Mouse (Mus musculus): ENCODE measurements around the gene Stx1b. TPM values are rescaled to one million over a fixed set of nuclear protein-coding genes. Genes with fewer than 3 reads are reported as not detected.

Gene Stx1b
- polyA plus RNA-seq, 1 experiment from 2014 or later = 8.1 TPM

Other genes starting within 250 kb of the Stx1b start
- 12.2 and 12.8 TPM in 2 replicates for gene Ccdc189, start 236.0 kb downstream of the Stx1b start, polyA plus RNA-seq (2014; fragmentation: Nextera tagmentation; extraction: Ambion mirVana)
- gene Rnf40, start 235.8 kb downstream of the Stx1b start, polyA plus RNA-seq (2014; fragmentation: Nextera tagmentation; extraction: Ambion mirVana) = 45.3 and 50.9 TPM in 2 replicates
- gene Zfp629, start 208.8 kb downstream of the Stx1b start, polyA plus RNA-seq (2014; fragmentation: Nextera tagmentation; extraction: Ambion mirVana) = 34.5 and 37.9 TPM in 2 replicates
- 54.5 and 55.5 TPM in 2 replicates for gene Bcl7c, start 115.6 kb downstream of the Stx1b start, polyA plus RNA-seq (2014; fragmentation: Nextera tagmentation; extraction: Ambion mirVana)
- gene Ctf1, start 111.8 kb downstream of the Stx1b start, polyA plus RNA-seq (2014; fragmentation: Nextera tagmentation; extraction: Ambion mirVana) = 6.0 and 8.8 TPM in 2 replicates
- 0.18 TPM in 1 of 2 replicates, not detected in the other for gene Ctf2, start 92.4 kb downstream of the Stx1b start, polyA plus RNA-seq (2014; fragmentation: Nextera tagmentation; extraction: Ambion mirVana)
- 6.7 and 7.7 TPM in 2 replicates for gene Fbxl19, start 80.0 kb downstream of the Stx1b start, polyA plus RNA-seq (2014; fragmentation: Nextera tagmentation; extraction: Ambion mirVana)
- gene Orai3, start 54.7 kb downstream of the Stx1b start, polyA plus RNA-seq (2014; fragmentation: Nextera tagmentation; extraction: Ambion mirVana) = 5.5 and 6.5 TPM in 2 replicates
- 27.2 and 28.5 TPM in 2 replicates for gene Setd1a, start 47.9 kb downstream of the Stx1b start, polyA plus RNA-seq (2014; fragmentation: Nextera tagmentation; extraction: Ambion mirVana)
- not detected in 2 replicates for gene Gm49388, start 38.9 kb downstream of the Stx1b start, polyA plus RNA-seq (2014; fragmentation: Nextera tagmentation; extraction: Ambion mirVana)
- 7.1 and 8.3 TPM in 2 replicates for gene Hsd3b7, start 23.9 kb downstream of the Stx1b start, polyA plus RNA-seq (2014; fragmentation: Nextera tagmentation; extraction: Ambion mirVana)
- 10.4 and 10.7 TPM in 2 replicates for gene Stx4a, start 255 bp downstream of the Stx1b start, polyA plus RNA-seq (2014; fragmentation: Nextera tagmentation; extraction: Ambion mirVana)
- gene Zfp646, start 51.7 kb upstream of the Stx1b start, polyA plus RNA-seq (2014; fragmentation: Nextera tagmentation; extraction: Ambion mirVana) = 19.8 and 21.9 TPM in 2 replicates
- 26.6 and 30.6 TPM in 2 replicates for gene Zfp668, start 52.3 kb upstream of the Stx1b start, polyA plus RNA-seq (2014; fragmentation: Nextera tagmentation; extraction: Ambion mirVana)
- 0.46 and 0.61 TPM in 2 replicates for gene Prss53, start 66.4 kb upstream of the Stx1b start, polyA plus RNA-seq (2014; fragmentation: Nextera tagmentation; extraction: Ambion mirVana)
- not detected in 2 replicates for gene Gm21974, start 70.9 kb upstream of the Stx1b start, polyA plus RNA-seq (2014; fragmentation: Nextera tagmentation; extraction: Ambion mirVana)
- gene Vkorc1, start 71.1 kb upstream of the Stx1b start, polyA plus RNA-seq (2014; fragmentation: Nextera tagmentation; extraction: Ambion mirVana) = 53.9 and 59.6 TPM in 2 replicates
- 99.7 and 109 TPM in 2 replicates for gene Bckdk, start 79.5 kb upstream of the Stx1b start, polyA plus RNA-seq (2014; fragmentation: Nextera tagmentation; extraction: Ambion mirVana)
- gene Kat8, start 88.0 kb upstream of the Stx1b start, polyA plus RNA-seq (2014; fragmentation: Nextera tagmentation; extraction: Ambion mirVana) = 52.3 and 56.6 TPM in 2 replicates
- gene Prss8, start 105.6 kb upstream of the Stx1b start, polyA plus RNA-seq (2014; fragmentation: Nextera tagmentation; extraction: Ambion mirVana) = 1.6 and 2.0 TPM in 2 replicates
- 11.6 and 11.7 TPM in 2 replicates for gene Prss36, start 122.2 kb upstream of the Stx1b start, polyA plus RNA-seq (2014; fragmentation: Nextera tagmentation; extraction: Ambion mirVana)
- gene Fus, start 142.9 kb upstream of the Stx1b start, polyA plus RNA-seq (2014; fragmentation: Nextera tagmentation; extraction: Ambion mirVana) = 48.1 and 51.6 TPM in 2 replicates
- gene Pycard, start 169.3 kb upstream of the Stx1b start, polyA plus RNA-seq (2014; fragmentation: Nextera tagmentation; extraction: Ambion mirVana) = 6.3 and 8.6 TPM in 2 replicates
- not detected in 2 replicates for gene Trim72, start 179.4 kb upstream of the Stx1b start, polyA plus RNA-seq (2014; fragmentation: Nextera tagmentation; extraction: Ambion mirVana)
- 0.37 and 0.64 TPM in 2 replicates for gene Itgam, start 238.1 kb upstream of the Stx1b start, polyA plus RNA-seq (2014; fragmentation: Nextera tagmentation; extraction: Ambion mirVana)
- not detected in 2 replicates for gene Gm49368, start 238.1 kb upstream of the Stx1b start, polyA plus RNA-seq (2014; fragmentation: Nextera tagmentation; extraction: Ambion mirVana)

Measured in neural tube, embryonic 11.5 days (tissue).